Mouse (Mus musculus): ENCODE results near the gene Acsf3. TPM values are rescaled to one million over a fixed set of nuclear protein-coding genes. Genes with fewer than 3 reads are reported as not detected.

Acsf3 gene
- polyA plus RNA-seq (2012; rRNA removed), result 13.9 and 15.6 TPM in 2 replicates

GRCm38 (mm10) chr8:122775285-122776155 is at the start of gene Acsf3:
Acsf3 (plus strand) TSS chr8:122775486.

GRCm38 (mm10) chr8:122847829-122848561 is 72.7 kb downstream of the Acsf3 start, which contains the start of gene Cdh15:
Cdh15 (plus strand) TSS chr8:122847966.

Other genes starting within 250 kb of the Acsf3 start
- 41.3 and 43.5 TPM in 2 replicates for gene Piezo1, start 224.2 kb upstream of the Acsf3 start, polyA plus RNA-seq (2012; rRNA removed)
- gene Cdt1, start 207.5 kb upstream of the Acsf3 start, polyA plus RNA-seq (2012; rRNA removed), result 8.9 and 27.7 TPM in 2 replicates
- 143 and 230 TPM in 2 replicates for gene Aprt, start 198.6 kb upstream of the Acsf3 start, polyA plus RNA-seq (2012; rRNA removed)
- gene Galns, start 164.0 kb upstream of the Acsf3 start, polyA plus RNA-seq (2012; rRNA removed), result 3.8 and 5.1 TPM in 2 replicates
- gene Trappc2l, start 163.8 kb upstream of the Acsf3 start, polyA plus RNA-seq (2012; rRNA removed), result 70.7 and 75.9 TPM in 2 replicates
- 0.14 TPM in 1 of 2 replicates, not detected in the other for gene Pabpn1l, start 152.7 kb upstream of the Acsf3 start, polyA plus RNA-seq (2012; rRNA removed)
- gene Cbfa2t3, start 76.4 kb upstream of the Acsf3 start, polyA plus RNA-seq (2012; rRNA removed), result 5.2 and 6.4 TPM in 2 replicates
- gene Cdh15, start 72.5 kb downstream of the Acsf3 start, polyA plus RNA-seq (2012; rRNA removed), result 0.13 and 0.23 TPM in 2 replicates

Measured in stomach, adult 2 months (tissue).